Mouse (Mus musculus): ENCODE results near the gene Arl14ep. TPM values are rescaled to one million over a fixed set of nuclear protein-coding genes. Genes with fewer than 3 reads are reported as not detected.

Arl14ep gene
- polyA plus RNA-seq, 1 experiment from 2014 or later, result 40.1 TPM

GRCm38 (mm10) chr2:106973332-106973958 is 779 bp downstream of the Arl14ep start:
- no peak for ATAC-seq (ENCODE audit: low read depth)

GRCm38 (mm10) chr2:106972851-106973250 is 1.4 kb downstream of the Arl14ep start:
- 96% methylated on average over 6 of the region's 6 CpGs for WGBS
- Histone ChIP-seq H3K9me3 (no peaks in the 10 kb centered on the region), H3K4me2 (peak overlapping the region; percentile 56), H3K9ac (no peak overlapping the region), H3K36me3 (peaks cover 14% of the 10 kb centered on the region; the same call in 1 of the 2 replicates), H3K4me3 (peak overlapping the region; percentile 74; the same call in 1 of the 2 replicates), H3K4me1 (replicated peaks) (peaks cover 16% of the 10 kb centered on the region), H3K27ac (replicated peaks) (no peak overlapping the region), H3K27me3 (no peaks in the 10 kb centered on the region)
- ATAC-seq (ENCODE audit: low read depth), result no peak

More at GRCm38 (mm10) chr2:106973332-106973958, 779 bp downstream of the Arl14ep start:
- Histone ChIP-seq H3K27me3 (no peaks in the 10 kb centered on the region), H3K27ac (replicated peaks) (no peak overlapping the region), H3K4me3 (peak overlapping the region; percentile 74), H3K4me2 (peak overlapping the region; percentile 56), H3K36me3 (peaks cover 8% of the 10 kb centered on the region; the same call in 1 of the 2 replicates), H3K4me1 (replicated peaks) (peaks cover 16% of the 10 kb centered on the region), H3K9me3 (no peaks in the 10 kb centered on the region), H3K9ac (peak overlapping the region; percentile 94)
- 66% methylated on average over 17 of the region's 17 CpGs for whole genome bisulfite sequencing

- H3K27me3 ChIP-seq, result no peaks in the 10 kb centered on the region
- H3K9ac ChIP-seq, result no peak overlapping the region
- 94% methylated on average over 12 of the region's 12 CpGs for WGBS
Observed at GRCm38 (mm10) chr2:106970971-106971370, 3.3 kb downstream of the Arl14ep start.

GRCm38 (mm10) chr2:106968320-106968719 is 5.9 kb downstream of the Arl14ep start:
- H3K9me3 ChIP-seq, result no peaks in the 10 kb centered on the region
- no peak for ATAC-seq (ENCODE audit: low read depth)
- H3K4me3 ChIP-seq, result no peak overlapping the region
- no peaks in the 10 kb centered on the region for H3K27me3 ChIP-seq
- H3K4me2 ChIP-seq, result no peak overlapping the region
- no peak overlapping the region for H3K9ac ChIP-seq
- WGBS, result 76% methylated on average over 6 of the region's 6 CpGs
- peaks cover 13% of the 10 kb centered on the region for H3K4me1 ChIP-seq (replicated peaks)
- H3K27ac ChIP-seq (replicated peaks), result no peak overlapping the region
- peaks cover 50% of the 10 kb centered on the region for H3K36me3 ChIP-seq

More at GRCm38 (mm10) chr2:106970971-106971370, 3.3 kb downstream of the Arl14ep start:
- Histone ChIP-seq H3K4me2 (no peak overlapping the region), H3K36me3 (peaks cover 31% of the 10 kb centered on the region), H3K27ac (replicated peaks) (no peak overlapping the region), H3K4me1 (replicated peaks) (peaks cover 16% of the 10 kb centered on the region), H3K9me3 (no peaks in the 10 kb centered on the region), H3K4me3 (no peak overlapping the region)
- no peak for ATAC-seq (ENCODE audit: low read depth)

GRCm38 (mm10) chr2:106963560-106963959 is 10.7 kb downstream of the Arl14ep start:
- Histone ChIP-seq H3K36me3 (peaks cover 47% of the 10 kb centered on the region), H3K9me3 (no peaks in the 10 kb centered on the region), H3K4me2 (no peak overlapping the region), H3K4me1 (replicated peaks) (no peaks in the 10 kb centered on the region; the same call in 1 of the 2 replicates), H3K27ac (replicated peaks) (no peak overlapping the region), H3K4me3 (no peak overlapping the region), H3K27me3 (no peaks in the 10 kb centered on the region), H3K9ac (no peak overlapping the region)
- WGBS, result 97% methylated on average over 3 of the region's 3 CpGs
- no peak for ATAC-seq (ENCODE audit: low read depth)

GRCm38 (mm10) chr2:106961650-106962049 is 12.6 kb downstream of the Arl14ep start:
- Histone ChIP-seq H3K27ac (replicated peaks) (no peak overlapping the region), H3K9me3 (no peaks in the 10 kb centered on the region), H3K27me3 (no peaks in the 10 kb centered on the region), H3K4me3 (no peak overlapping the region), H3K4me1 (replicated peaks) (no peaks in the 10 kb centered on the region), H3K36me3 (peaks cover 30% of the 10 kb centered on the region), H3K4me2 (no peak overlapping the region), H3K9ac (no peak overlapping the region)
- 83% methylated on average over 3 of the region's 3 CpGs for WGBS
- ATAC-seq (ENCODE audit: low read depth), result no peak

- WGBS, result 92% methylated on average over 2 of the region's 2 CpGs
Observed at GRCm38 (mm10) chr2:106961066-106961465, 13.2 kb downstream of the Arl14ep start.

GRCm38 (mm10) chr2:106960237-106960636 is 14.0 kb downstream of the Arl14ep start:
- Histone ChIP-seq H3K36me3 (peaks cover 18% of the 10 kb centered on the region), H3K9ac (no peak overlapping the region), H3K4me1 (replicated peaks) (no peaks in the 10 kb centered on the region; the same call in 1 of the 2 replicates), H3K27me3 (no peaks in the 10 kb centered on the region), H3K4me2 (no peak overlapping the region), H3K4me3 (no peak overlapping the region), H3K9me3 (no peaks in the 10 kb centered on the region), H3K27ac (replicated peaks) (no peak overlapping the region)
- 41% methylated on average over 7 of the region's 7 CpGs for WGBS
- no peak for ATAC-seq (ENCODE audit: low read depth)

More at GRCm38 (mm10) chr2:106961066-106961465, 13.2 kb downstream of the Arl14ep start:
- ATAC-seq (ENCODE audit: low read depth), result no peak
- Histone ChIP-seq H3K9me3 (no peaks in the 10 kb centered on the region), H3K27ac (replicated peaks) (no peak overlapping the region), H3K4me1 (replicated peaks) (no peaks in the 10 kb centered on the region), H3K9ac (no peak overlapping the region), H3K4me2 (no peak overlapping the region), H3K36me3 (peaks cover 24% of the 10 kb centered on the region), H3K4me3 (no peak overlapping the region), H3K27me3 (no peaks in the 10 kb centered on the region)

GRCm38 (mm10) chr2:106959380-106959779 is 14.8 kb downstream of the Arl14ep start:
- H3K36me3 ChIP-seq, result peaks cover 9% of the 10 kb centered on the region
- no peak overlapping the region for H3K4me3 ChIP-seq
- WGBS, result 81% methylated on average over 5 of the region's 5 CpGs

GRCm38 (mm10) chr2:106958916-106959315 is 15.3 kb downstream of the Arl14ep start:
- Histone ChIP-seq H3K4me1 (replicated peaks) (peaks cover 5% of the 10 kb centered on the region), H3K27me3 (no peaks in the 10 kb centered on the region), H3K4me3 (no peak overlapping the region), H3K9me3 (no peaks in the 10 kb centered on the region), H3K36me3 (peaks cover 9% of the 10 kb centered on the region; the same call in 1 of the 2 replicates), H3K27ac (replicated peaks) (no peak overlapping the region), H3K9ac (no peak overlapping the region), H3K4me2 (no peak overlapping the region)
- no peak for ATAC-seq (ENCODE audit: low read depth)
- 82% methylated on average over 6 of the region's 6 CpGs for WGBS

More at GRCm38 (mm10) chr2:106959380-106959779, 14.8 kb downstream of the Arl14ep start:
- ATAC-seq (ENCODE audit: low read depth), result no peak
- Histone ChIP-seq H3K27ac (replicated peaks) (no peak overlapping the region), H3K9ac (no peak overlapping the region), H3K4me1 (replicated peaks) (peaks cover under 1% of the 10 kb centered on the region; the same call in 1 of the 2 replicates), H3K27me3 (no peaks in the 10 kb centered on the region), H3K4me2 (no peak overlapping the region), H3K9me3 (no peaks in the 10 kb centered on the region)

GRCm38 (mm10) chr2:106956146-106956545 is 18.1 kb downstream of the Arl14ep start:
- no peak; the same call in 1 of the 2 replicates for ATAC-seq (ENCODE audit: low read depth)
- 63% methylated on average over 6 of the region's 6 CpGs for WGBS
- Histone ChIP-seq H3K9ac (no peak overlapping the region), H3K4me3 (no peak overlapping the region), H3K9me3 (no peaks in the 10 kb centered on the region), H3K27me3 (peaks cover under 1% of the 10 kb centered on the region; the same call in 1 of the 2 replicates), H3K27ac (replicated peaks) (no peak overlapping the region), H3K4me2 (peak overlapping the region; percentile 23; the same call in 1 of the 2 replicates), H3K36me3 (no peaks in the 10 kb centered on the region), H3K4me1 (replicated peaks) (peaks cover 5% of the 10 kb centered on the region)

- H3K4me3 ChIP-seq, result no peak overlapping the region
- no peak overlapping the region for H3K27ac ChIP-seq (replicated peaks)
- no peak overlapping the region for H3K9ac ChIP-seq
- H3K9me3 ChIP-seq, result no peaks in the 10 kb centered on the region
- peaks cover 3% of the 10 kb centered on the region; the same call in 1 of the 2 replicates for H3K27me3 ChIP-seq
- peak; percentile 20; the same call in 1 of the 2 replicates for ATAC-seq (ENCODE audit: low read depth)
- peaks cover 5% of the 10 kb centered on the region for H3K4me1 ChIP-seq (replicated peaks)
- WGBS, result 14% methylated on average over 10 of the region's 10 CpGs
- H3K4me2 ChIP-seq, result peak overlapping the region; percentile 23; the same call in 1 of the 2 replicates
- H3K36me3 ChIP-seq, result no peaks in the 10 kb centered on the region
Observed at GRCm38 (mm10) chr2:106955621-106956020, 18.6 kb downstream of the Arl14ep start.
